Comparison of ENCODE assay signal across 8 mouse cellular contexts in genomic region chr5:115156933-115157589, GRCm38 (mm10). TPM values are rescaled to one million over a fixed set of nuclear protein-coding genes. Genes with fewer than 3 reads are reported as not detected.
DNase-seq lines count a peak whose midpoint lies in the region; ATAC-seq and TF ChIP-seq lines count a peak whose summit lies in the region.

No protein-coding gene starts in this region.

- H3K9ac ChIP-seq in CH12.LX (ENCODE audit: insufficient read depth, low read depth): peak overlapping the region; percentile 95
- peak overlapping the region; percentile 97 for H3K9ac ChIP-seq in intestine, embryonic 14.5 days (ENCODE audit: low read length)
- H3K9ac ChIP-seq in midbrain, postnatal 0 days (replicated peaks; ENCODE audit: low read length, poor library complexity, severe bottlenecking): peak overlapping the region; percentile 94

- H3K4me1 ChIP-seq in CH12.LX (ENCODE audit: control insufficient read depth in 1 of 2, insufficient read depth in 2 of 2): peaks cover 16 to 67% of the 10 kb centered on the region in 2 experiments
- peaks cover 83% of the 10 kb centered on the region for H3K4me1 ChIP-seq in embryonic facial prominence, embryonic 10.5 days
- peaks cover 29% of the 10 kb centered on the region for H3K4me1 ChIP-seq in intestine, embryonic 14.5 days (replicated peaks; ENCODE audit: control insufficient read depth, insufficient read depth, low read length)
- peaks cover 15% of the 10 kb centered on the region; the same call in 1 of the 2 replicates for H3K4me1 ChIP-seq in midbrain, postnatal 0 days (ENCODE audit: insufficient read depth, low read length)

- peak; percentile 96 for DNase-seq in heart, adult 11 months
- DNase-seq in heart, postnatal 25 days (ENCODE audit: low spot score): no peak
- peak; percentile 53 for DNase-seq in CH12.LX (ENCODE audit: extremely low read depth)
- DNase-seq in embryonic facial prominence, embryonic 10.5 days (ENCODE audit: low spot score): peak; percentile 56
- DNase-seq in intestine, embryonic 14.5 days (ENCODE audit: low spot score): peak; percentile 73
- no peak for DNase-seq in midbrain, postnatal 0 days (ENCODE audit: low spot score)
- no peak for DNase-seq in layer of hippocampus, adult 9-11 months
- no peak for DNase-seq in adipocyte (ENCODE audit: low spot score)

- WGBS in embryonic facial prominence, embryonic 10.5 days: 3% methylated on average over 26 of the region's 26 CpGs
- WGBS in intestine, embryonic 14.5 days: under 1% methylated on average over 26 of the region's 26 CpGs
- 1% methylated on average over 26 of the region's 26 CpGs for WGBS in midbrain, postnatal 0 days

- peaks cover 8 to 31% of the 10 kb centered on the region in 2 experiments for H3K36me3 ChIP-seq in CH12.LX (replicated peaks in 1 of 2; ENCODE audit: control insufficient read depth in 1 of 2, insufficient read depth in 1 of 2, low read length in 1 of 2)
- H3K36me3 ChIP-seq in embryonic facial prominence, embryonic 10.5 days (replicated peaks): peaks cover 30% of the 10 kb centered on the region
- H3K36me3 ChIP-seq in intestine, embryonic 14.5 days (ENCODE audit: control insufficient read depth, insufficient read depth, low read length): peaks cover 15% of the 10 kb centered on the region; the same call in 1 of the 2 replicates
- no peaks in the 10 kb centered on the region for H3K36me3 ChIP-seq in midbrain, postnatal 0 days (ENCODE audit: insufficient read depth, low read length)

- no peaks in the 10 kb centered on the region for H3K9me3 ChIP-seq in CH12.LX (replicated peaks; ENCODE audit: low read length)
- H3K9me3 ChIP-seq in embryonic facial prominence, embryonic 10.5 days: no peaks in the 10 kb centered on the region
- H3K9me3 ChIP-seq in intestine, embryonic 14.5 days (ENCODE audit: control insufficient read depth, low read length): no peaks in the 10 kb centered on the region
- no peaks in the 10 kb centered on the region for H3K9me3 ChIP-seq in midbrain, postnatal 0 days (ENCODE audit: low read length)

- ATAC-seq in intestine, embryonic 14.5 days (replicated peaks; ENCODE audit: low FRiP score, low TSS enrichment, low read depth): no peak
- no peak for ATAC-seq in midbrain, postnatal 0 days (ENCODE audit: low FRiP score)

- H3K79me2 ChIP-seq in CH12.LX (replicated peaks; ENCODE audit: control insufficient read depth, extremely low read depth, insufficient read depth, poor library complexity, severe bottlenecking): peaks cover 58% of the 10 kb centered on the region

- H3K4me3 ChIP-seq in CH12.LX (replicated peaks in 1 of 3; ENCODE audit: low read depth in 2 of 3, low read length in 2 of 3, poor library complexity in 1 of 3): peak overlapping the region; percentile 88 to 98 (median 97)
- peak overlapping the region; percentile 78 for H3K4me3 ChIP-seq in embryonic facial prominence, embryonic 10.5 days
- H3K4me3 ChIP-seq in intestine, embryonic 14.5 days (ENCODE audit: low read depth, low read length): peak overlapping the region; percentile 97
- H3K4me3 ChIP-seq in midbrain, postnatal 0 days (ENCODE audit: low read depth, low read length): peak overlapping the region; percentile 98

- dilution Hi-C loops in CH12.LX (cut with MboI; ENCODE audit: extremely low pct_ligation_motif_present, extremely low pct_unique_long_range_greater_than_20kb, low sequenced_read_pairs): no loop called here

- peak overlapping the region; percentile 94 for H3K4me2 ChIP-seq in CH12.LX (ENCODE audit: insufficient read depth, low read depth, poor library complexity, severe bottlenecking)
- peak overlapping the region; percentile 66 for H3K4me2 ChIP-seq in intestine, embryonic 14.5 days (ENCODE audit: low read length)
- peak overlapping the region; percentile 93 for H3K4me2 ChIP-seq in midbrain, postnatal 0 days (ENCODE audit: low read depth, low read length, poor library complexity, severe bottlenecking)

- no peaks in the 10 kb centered on the region for H3K27me3 ChIP-seq in CH12.LX (replicated peaks)
- no peaks in the 10 kb centered on the region for H3K27me3 ChIP-seq in embryonic facial prominence, embryonic 10.5 days (replicated peaks; ENCODE audit: low read depth, poor library complexity, severe bottlenecking)
- no peaks in the 10 kb centered on the region for H3K27me3 ChIP-seq in intestine, embryonic 14.5 days (replicated peaks; ENCODE audit: control insufficient read depth, insufficient read depth, low read length)
- no peaks in the 10 kb centered on the region for H3K27me3 ChIP-seq in midbrain, postnatal 0 days (ENCODE audit: insufficient read depth, low read length)

- in situ Hi-C loops in CH12.LX (cut with MboI; ENCODE audit: low pct_ligation_motif_present, low pct_unique_long_range_greater_than_20kb, low sequenced_read_pairs): no loop called here

- no peak for TF ChIP-seq CTCF in CH12.LX (conservative IDR thresholded peaks at IDR 0.05 in 1 of 2, IDR thresholded peaks at IDR 0.05 in 1 of 2; ENCODE audit: low read depth in 2 of 2, low read length in 2 of 2)
- no peak for TF ChIP-seq CTCF in midbrain, postnatal 0 days (IDR thresholded peaks at IDR 0.05)

- peak overlapping the region; percentile 31; the same call in 1 of the 2 replicates for H3K27ac ChIP-seq in CH12.LX (ENCODE audit: insufficient read depth, low read depth)
- peak overlapping the region; percentile 97 for H3K27ac ChIP-seq in embryonic facial prominence, embryonic 10.5 days (replicated peaks)
- H3K27ac ChIP-seq in intestine, embryonic 14.5 days (ENCODE audit: low read depth): peak overlapping the region; percentile 96
- H3K27ac ChIP-seq in midbrain, postnatal 0 days (ENCODE audit: low read depth, low read length): 0 out of 2 replicates have a peak overlapping the region, but pooled peaks have one; percentile 99

- intact Hi-C loops in heart, postnatal 25 days (cut with DNase I): no loop called here

- TF ChIP-seq EP300 in CH12.LX (IDR thresholded peaks at IDR 0.05; ENCODE audit: low read length): no peak

- TF ChIP-seq POLR2A in CH12.LX (IDR thresholded peaks at IDR 0.05; ENCODE audit: low read depth, low read length): no peak

- no peak for TF ChIP-seq RAD21 in CH12.LX (IDR thresholded peaks at IDR 0.05; ENCODE audit: low read depth, low read length)

TF ChIP-seq in CH12.LX, 34 proteins besides CTCF, POLR2A, EP300 and RAD21 (continues in another document):
- TF ChIP-seq CHD1 (IDR thresholded peaks at IDR 0.05; ENCODE audit: low read depth, low read length) (no peak), E2F4 (IDR thresholded peaks at IDR 0.05; ENCODE audit: insufficient replicate concordance, low read depth, low read length) (no peak), ETS1 (conservative IDR thresholded peaks at IDR 0.05; ENCODE audit: low read depth, low read length) (no peak), TBP (conservative IDR thresholded peaks at IDR 0.05; ENCODE audit: low read depth, low read length) (no peak)

RNA-seq across cellular contexts. Expression of gene Mlec, which starts 0.9 kb away (rescaled TPM):
- 10 to 100 TPM; 74.6 to 75.8 TPM for total RNA-seq in heart, postnatal 25 days (2021)
- total RNA-seq in CH12.LX (2012; rRNA removed) (128 and 144 TPM in 2 replicates), CH12.LX (2014; rRNA removed) (91.6 and 101 TPM in 2 replicates)
- 143 and 164 TPM in 2 replicates for polyA plus RNA-seq in CH12.LX (2012; ENCODE audit: insufficient read length, low read depth)
- 73.6 and 80.6 TPM in 2 replicates for polyA plus RNA-seq in embryonic facial prominence, embryonic 10.5 days (2016; fragmentation: Nextera tagmentation; extraction: Ambion mirVana)
- 70.5 and 71.6 TPM in 2 replicates for polyA plus RNA-seq in intestine, embryonic 14.5 days (2014; fragmentation: Nextera tagmentation; extraction: Ambion mirVana)
- total RNA-seq in midbrain, postnatal 0 days (2014; rRNA removed): 61.7 and 64.6 TPM in 2 replicates
- polyA plus RNA-seq in midbrain, postnatal 0 days (2015; fragmentation: Nextera tagmentation; extraction: Ambion mirVana): 11.4 and 16.2 TPM in 2 replicates

RNA-seq across cellular contexts. Expression of gene Unc119b, which starts 22.3 kb away (rescaled TPM):
- total RNA-seq in heart, postnatal 25 days (2021): 10 to 100 TPM; 18.9 to 21.9 TPM
- 21.7 and 22.6 TPM in 2 replicates for total RNA-seq in CH12.LX (2012; rRNA removed)
- total RNA-seq in CH12.LX (2014; rRNA removed): 11.9 and 13.3 TPM in 2 replicates
- 17.7 and 18.4 TPM in 2 replicates for polyA plus RNA-seq in CH12.LX (2012; ENCODE audit: insufficient read length, low read depth)
- polyA plus RNA-seq in embryonic facial prominence, embryonic 10.5 days (2016; fragmentation: Nextera tagmentation; extraction: Ambion mirVana): 63.5 and 68.7 TPM in 2 replicates
- polyA plus RNA-seq in intestine, embryonic 14.5 days (2014; fragmentation: Nextera tagmentation; extraction: Ambion mirVana): 30.6 and 31.0 TPM in 2 replicates
- 28.4 and 30.0 TPM in 2 replicates for total RNA-seq in midbrain, postnatal 0 days (2014; rRNA removed)
- 16.9 and 18.4 TPM in 2 replicates for polyA plus RNA-seq in midbrain, postnatal 0 days (2015; fragmentation: Nextera tagmentation; extraction: Ambion mirVana)

RNA-seq across cellular contexts. Expression of gene Cabp1, which starts 37.1 kb away (rescaled TPM):
- total RNA-seq in heart, postnatal 25 days (2021): 1 to 10 TPM; 2.7 to 3.0 TPM
- total RNA-seq in CH12.LX (2012; rRNA removed) (0.71 and 1.7 TPM in 2 replicates), CH12.LX (2014; rRNA removed) (0.38 and 0.59 TPM in 2 replicates)
- polyA plus RNA-seq in CH12.LX (2012; ENCODE audit: insufficient read length, low read depth): 1.7 and 1.8 TPM in 2 replicates
- polyA plus RNA-seq in embryonic facial prominence, embryonic 10.5 days (2016; fragmentation: Nextera tagmentation; extraction: Ambion mirVana): 1.3 and 1.4 TPM in 2 replicates
- 1.2 and 1.3 TPM in 2 replicates for polyA plus RNA-seq in intestine, embryonic 14.5 days (2014; fragmentation: Nextera tagmentation; extraction: Ambion mirVana)
- 15.5 and 29.8 TPM in 2 replicates for total RNA-seq in midbrain, postnatal 0 days (2014; rRNA removed)
- 11.1 and 12.7 TPM in 2 replicates for polyA plus RNA-seq in midbrain, postnatal 0 days (2015; fragmentation: Nextera tagmentation; extraction: Ambion mirVana)

RNA-seq across cellular contexts. Expression of gene Acads, which starts 37.9 kb away (rescaled TPM):
- 100 to 1,000 TPM; 189 to 199 TPM for total RNA-seq in heart, postnatal 25 days (2021)
- total RNA-seq in CH12.LX (2012; rRNA removed) (49.2 and 57.8 TPM in 2 replicates), CH12.LX (2014; rRNA removed) (43.1 and 46.6 TPM in 2 replicates)
- polyA plus RNA-seq in CH12.LX (2012; ENCODE audit: insufficient read length, low read depth): 37.7 and 43.0 TPM in 2 replicates
- polyA plus RNA-seq in embryonic facial prominence, embryonic 10.5 days (2016; fragmentation: Nextera tagmentation; extraction: Ambion mirVana): 72.6 and 78.7 TPM in 2 replicates
- polyA plus RNA-seq in intestine, embryonic 14.5 days (2014; fragmentation: Nextera tagmentation; extraction: Ambion mirVana): 53.3 and 57.3 TPM in 2 replicates
- 16.5 and 17.4 TPM in 2 replicates for total RNA-seq in midbrain, postnatal 0 days (2014; rRNA removed)
- 13.4 and 14.1 TPM in 2 replicates for polyA plus RNA-seq in midbrain, postnatal 0 days (2015; fragmentation: Nextera tagmentation; extraction: Ambion mirVana)

RNA-seq across cellular contexts. Expression of gene Gm10401, which starts 59.0 kb away (rescaled TPM):
- not detected for total RNA-seq in heart, postnatal 25 days (2021)
- total RNA-seq in CH12.LX (2012; rRNA removed) (1.7 and 3.2 TPM in 2 replicates), CH12.LX (2014; rRNA removed) (not detected in 2 replicates)
- polyA plus RNA-seq in CH12.LX (2012; ENCODE audit: insufficient read length, low read depth): 6.9 and 10.9 TPM in 2 replicates
- 20.8 and 25.5 TPM in 2 replicates for polyA plus RNA-seq in embryonic facial prominence, embryonic 10.5 days (2016; fragmentation: Nextera tagmentation; extraction: Ambion mirVana)
- 42.4 and 46.5 TPM in 2 replicates for polyA plus RNA-seq in intestine, embryonic 14.5 days (2014; fragmentation: Nextera tagmentation; extraction: Ambion mirVana)
- total RNA-seq in midbrain, postnatal 0 days (2014; rRNA removed): not detected in 2 replicates
- 42.9 and 44.1 TPM in 2 replicates for polyA plus RNA-seq in midbrain, postnatal 0 days (2015; fragmentation: Nextera tagmentation; extraction: Ambion mirVana)

Comparison
In these comparisons a context has a peak if more than half of its experiments do, and no peak if none do; other contexts are left out.
1. DNase-seq: peak in heart, adult 11 months (single experiment), CH12.LX (single experiment), embryonic facial prominence, embryonic 10.5 days (single experiment) and intestine, embryonic 14.5 days (single experiment); none in heart, postnatal 25 days (single experiment), midbrain, postnatal 0 days (single experiment), layer of hippocampus, adult 9-11 months (single experiment) and adipocyte (single experiment).
2. H3K27ac ChIP-seq: peak in every context shown above with its lines; median percentile 99 in midbrain, postnatal 0 days; 97 in embryonic facial prominence, embryonic 10.5 days; 96 in intestine, embryonic 14.5 days; 31 in CH12.LX.
3. Peak in every context shown above with its lines, with median percentiles within 50 percentile points of each other: H3K4me2 ChIP-seq, H3K4me3 ChIP-seq and H3K9ac ChIP-seq.